Mouse (Mus musculus): ENCODE measurements around the gene Hmcn1.

DNA sequence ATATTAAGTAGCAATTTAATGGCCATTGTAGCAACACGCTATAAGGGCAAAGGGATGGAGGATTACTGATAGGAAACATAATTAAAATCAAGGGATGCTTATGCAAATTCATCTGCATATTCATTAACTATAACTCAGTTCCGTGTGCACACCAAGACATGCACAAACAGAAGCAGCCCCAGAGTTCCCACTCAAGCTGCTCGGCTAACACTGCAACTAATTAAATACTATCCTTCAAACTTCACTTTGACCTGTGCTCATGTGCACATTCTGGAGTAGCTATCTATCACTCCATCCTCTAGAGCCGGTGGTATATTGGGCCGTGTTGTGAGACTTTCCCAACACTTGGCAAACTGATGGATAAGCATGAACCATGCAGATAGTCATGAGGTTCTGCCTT, 119.2 kb downstream of the Hmcn1 start:
- no peak for TF ChIP-seq CTCF (IDR thresholded peaks at IDR 0.05; ENCODE audit: low read depth, low read length)
- TF ChIP-seq POLR2A (IDR thresholded peaks at IDR 0.05; ENCODE audit: borderline replicate concordance, low read depth, low read length) = no peak

Measured in bone marrow macrophage, adult 2 months (primary cell).